Mouse (Mus musculus): ENCODE measurements at regions not wholly inside any gene's neighbourhood (a gene's known extent, or its start where the extent isn't known, plus 50 kb on each side); places are given as distances from the start of the nearest gene placed in this dataset.
A peak's percentile ranks its signal among the peaks of the same experiment; 100 is the strongest.

GRCm38 (mm10) chr3:136611682-136612081, 58.2 kb upstream of the Ppp3ca start:
- Histone ChIP-seq H3K36me3 (replicated peaks; ENCODE audit: control insufficient read depth, insufficient read depth, low read depth, low read length) (no peaks in the 10 kb centered on the region), H3K27ac (replicated peaks; ENCODE audit: low read depth, low read length) (no peak overlapping the region), H3K27me3 (ENCODE audit: control insufficient read depth, insufficient read depth, low read length) (no peaks in the 10 kb centered on the region), H3K4me3 (ENCODE audit: low read depth, low read length) (no peak overlapping the region), H3K4me1 (ENCODE audit: control insufficient read depth, insufficient read depth, low read length) (no peaks in the 10 kb centered on the region), H3K4me2 (ENCODE audit: low read depth, low read length) (no peak overlapping the region), H3K9me3 (replicated peaks; ENCODE audit: control insufficient read depth, low read length) (no peaks in the 10 kb centered on the region), H3K9ac (replicated peaks; ENCODE audit: low read length) (no peak overlapping the region)
- ATAC-seq (replicated peaks; ENCODE audit: insufficient number of reproducible peaks, low FRiP score, low TSS enrichment, low read depth) (no peak), DNase-seq (ENCODE audit: low spot score) (no peak)
- 85% methylated on average over 4 of the region's 4 CpGs for WGBS

GRCm38 (mm10) chr3:136610556-136610924, 59.4 kb upstream of the Ppp3ca start:
- no peak for DNase-seq (ENCODE audit: low spot score)
- H3K4me2 ChIP-seq (ENCODE audit: low read depth, low read length), result no peak overlapping the region
- no peak overlapping the region for H3K9ac ChIP-seq (replicated peaks; ENCODE audit: low read length)
- 0 out of 2 replicates have a peak overlapping the region, but pooled peaks have one; percentile 13 for H3K27ac ChIP-seq (replicated peaks; ENCODE audit: low read depth, low read length)
- WGBS, result 69% methylated on average over 5 of the region's 5 CpGs
- no peak for ATAC-seq (replicated peaks; ENCODE audit: insufficient number of reproducible peaks, low FRiP score, low TSS enrichment, low read depth)
- H3K27me3 ChIP-seq (ENCODE audit: control insufficient read depth, insufficient read depth, low read length), result no peaks in the 10 kb centered on the region
- no peaks in the 10 kb centered on the region for H3K4me1 ChIP-seq (ENCODE audit: control insufficient read depth, insufficient read depth, low read length)
- no peaks in the 10 kb centered on the region for H3K36me3 ChIP-seq (replicated peaks; ENCODE audit: control insufficient read depth, insufficient read depth, low read depth, low read length)
- H3K9me3 ChIP-seq (replicated peaks; ENCODE audit: control insufficient read depth, low read length), result no peaks in the 10 kb centered on the region
- H3K4me3 ChIP-seq (ENCODE audit: low read depth, low read length), result no peak overlapping the region

GRCm38 (mm10) chr3:136609855-136610555, 59.9 kb upstream of the Ppp3ca start:
- no peak overlapping the region for H3K4me3 ChIP-seq (ENCODE audit: low read depth, low read length)
- H3K4me1 ChIP-seq (ENCODE audit: control insufficient read depth, insufficient read depth, low read length), result no peaks in the 10 kb centered on the region
- no peak overlapping the region for H3K4me2 ChIP-seq (ENCODE audit: low read depth, low read length)
- ATAC-seq (replicated peaks; ENCODE audit: insufficient number of reproducible peaks, low FRiP score, low TSS enrichment, low read depth), result peak; percentile 14; the same call in 1 of the 2 replicates
- no peak overlapping the region for H3K9ac ChIP-seq (replicated peaks; ENCODE audit: low read length)
- H3K36me3 ChIP-seq (replicated peaks; ENCODE audit: control insufficient read depth, insufficient read depth, low read depth, low read length), result no peaks in the 10 kb centered on the region
- no peaks in the 10 kb centered on the region for H3K27me3 ChIP-seq (ENCODE audit: control insufficient read depth, insufficient read depth, low read length)
- 25% methylated on average over 6 of the region's 6 CpGs for WGBS
- H3K9me3 ChIP-seq (replicated peaks; ENCODE audit: control insufficient read depth, low read length), result no peaks in the 10 kb centered on the region
- 0 out of 2 replicates have a peak overlapping the region, but pooled peaks have one; percentile 13 for H3K27ac ChIP-seq (replicated peaks; ENCODE audit: low read depth, low read length)
- peak; percentile 76 for DNase-seq (ENCODE audit: low spot score)

- H3K9me3 ChIP-seq (replicated peaks; ENCODE audit: control insufficient read depth, low read length), result no peaks in the 10 kb centered on the region
- DNase-seq (ENCODE audit: low spot score), result no peak
Measured at GRCm38 (mm10) chr3:136601706-136602105, 68.2 kb upstream of the Ppp3ca start.

GRCm38 (mm10) chr3:136583937-136584336, 86.0 kb upstream of the Ppp3ca start:
- Histone ChIP-seq H3K9ac (replicated peaks; ENCODE audit: low read length) (no peak overlapping the region), H3K4me3 (ENCODE audit: low read depth, low read length) (no peak overlapping the region), H3K9me3 (replicated peaks; ENCODE audit: control insufficient read depth, low read length) (no peaks in the 10 kb centered on the region), H3K4me2 (ENCODE audit: low read depth, low read length) (no peak overlapping the region), H3K4me1 (ENCODE audit: control insufficient read depth, insufficient read depth, low read length) (no peaks in the 10 kb centered on the region), H3K27ac (replicated peaks; ENCODE audit: low read depth, low read length) (no peak overlapping the region), H3K27me3 (ENCODE audit: control insufficient read depth, insufficient read depth, low read length) (no peaks in the 10 kb centered on the region), H3K36me3 (replicated peaks; ENCODE audit: control insufficient read depth, insufficient read depth, low read depth, low read length) (no peaks in the 10 kb centered on the region)
- DNase-seq (ENCODE audit: low spot score), result no peak
- ATAC-seq (replicated peaks; ENCODE audit: insufficient number of reproducible peaks, low FRiP score, low TSS enrichment, low read depth), result no peak
- 95% methylated on average over 1 of the region's 1 CpGs for WGBS

More at GRCm38 (mm10) chr3:136601706-136602105, 68.2 kb upstream of the Ppp3ca start:
- Histone ChIP-seq H3K9ac (replicated peaks; ENCODE audit: low read length) (no peak overlapping the region), H3K4me3 (ENCODE audit: low read depth, low read length) (no peak overlapping the region), H3K4me2 (ENCODE audit: low read depth, low read length) (no peak overlapping the region), H3K27ac (replicated peaks; ENCODE audit: low read depth, low read length) (no peak overlapping the region), H3K4me1 (ENCODE audit: control insufficient read depth, insufficient read depth, low read length) (no peaks in the 10 kb centered on the region), H3K27me3 (ENCODE audit: control insufficient read depth, insufficient read depth, low read length) (no peaks in the 10 kb centered on the region), H3K36me3 (replicated peaks; ENCODE audit: control insufficient read depth, insufficient read depth, low read depth, low read length) (no peaks in the 10 kb centered on the region)
- WGBS, result 83% methylated on average over 1 of the region's 1 CpGs
- no peak for ATAC-seq (replicated peaks; ENCODE audit: insufficient number of reproducible peaks, low FRiP score, low TSS enrichment, low read depth)

GRCm38 (mm10) chr3:136578016-136578415, 91.9 kb upstream of the Ppp3ca start:
- DNase-seq (ENCODE audit: low spot score), result no peak
- no peaks in the 10 kb centered on the region for H3K27me3 ChIP-seq (ENCODE audit: control insufficient read depth, insufficient read depth, low read length)
- H3K27ac ChIP-seq (replicated peaks; ENCODE audit: low read depth, low read length), result no peak overlapping the region
- no peak overlapping the region for H3K9ac ChIP-seq (replicated peaks; ENCODE audit: low read length)
- no peaks in the 10 kb centered on the region for H3K4me1 ChIP-seq (ENCODE audit: control insufficient read depth, insufficient read depth, low read length)
- ATAC-seq (replicated peaks; ENCODE audit: insufficient number of reproducible peaks, low FRiP score, low TSS enrichment, low read depth), result no peak
- H3K9me3 ChIP-seq (replicated peaks; ENCODE audit: control insufficient read depth, low read length), result no peaks in the 10 kb centered on the region
- H3K4me3 ChIP-seq (ENCODE audit: low read depth, low read length), result no peak overlapping the region
- no peak overlapping the region for H3K4me2 ChIP-seq (ENCODE audit: low read depth, low read length)
- WGBS, result 76% methylated on average over 3 of the region's 3 CpGs
- no peaks in the 10 kb centered on the region for H3K36me3 ChIP-seq (replicated peaks; ENCODE audit: control insufficient read depth, insufficient read depth, low read depth, low read length)

GRCm38 (mm10) chr3:136570517-136570916, 99.4 kb upstream of the Ppp3ca start:
- Histone ChIP-seq H3K4me1 (ENCODE audit: control insufficient read depth, insufficient read depth, low read length) (no peaks in the 10 kb centered on the region), H3K9ac (replicated peaks; ENCODE audit: low read length) (no peak overlapping the region), H3K27ac (replicated peaks; ENCODE audit: low read depth, low read length) (no peak overlapping the region), H3K9me3 (replicated peaks; ENCODE audit: control insufficient read depth, low read length) (no peaks in the 10 kb centered on the region), H3K36me3 (replicated peaks; ENCODE audit: control insufficient read depth, insufficient read depth, low read depth, low read length) (no peaks in the 10 kb centered on the region), H3K4me2 (ENCODE audit: low read depth, low read length) (no peak overlapping the region), H3K4me3 (ENCODE audit: low read depth, low read length) (no peak overlapping the region), H3K27me3 (ENCODE audit: control insufficient read depth, insufficient read depth, low read length) (no peaks in the 10 kb centered on the region)
- ATAC-seq (replicated peaks; ENCODE audit: insufficient number of reproducible peaks, low FRiP score, low TSS enrichment, low read depth) (no peak), DNase-seq (ENCODE audit: low spot score) (peak; percentile 0)
- WGBS, result 35% methylated on average over 1 of the region's 1 CpGs

GRCm38 (mm10) chr3:136556488-136556887, 113.4 kb upstream of the Ppp3ca start:
- Histone ChIP-seq H3K27me3 (ENCODE audit: control insufficient read depth, insufficient read depth, low read length) (no peaks in the 10 kb centered on the region), H3K4me2 (ENCODE audit: low read depth, low read length) (no peak overlapping the region), H3K4me1 (ENCODE audit: control insufficient read depth, insufficient read depth, low read length) (no peaks in the 10 kb centered on the region), H3K36me3 (replicated peaks; ENCODE audit: control insufficient read depth, insufficient read depth, low read depth, low read length) (no peaks in the 10 kb centered on the region), H3K27ac (replicated peaks; ENCODE audit: low read depth, low read length) (no peak overlapping the region), H3K4me3 (ENCODE audit: low read depth, low read length) (no peak overlapping the region), H3K9me3 (replicated peaks; ENCODE audit: control insufficient read depth, low read length) (no peaks in the 10 kb centered on the region), H3K9ac (replicated peaks; ENCODE audit: low read length) (no peak overlapping the region)
- DNase-seq (ENCODE audit: low spot score) (no peak), ATAC-seq (replicated peaks; ENCODE audit: insufficient number of reproducible peaks, low FRiP score, low TSS enrichment, low read depth) (no peak)
- whole genome bisulfite sequencing, result 90% methylated on average over 2 of the region's 2 CpGs

All from embryonic facial prominence, embryonic 11.5 days (tissue).